Comparison of ENCODE assay signal across 9 mouse cellular contexts in the genomic region with DNA sequence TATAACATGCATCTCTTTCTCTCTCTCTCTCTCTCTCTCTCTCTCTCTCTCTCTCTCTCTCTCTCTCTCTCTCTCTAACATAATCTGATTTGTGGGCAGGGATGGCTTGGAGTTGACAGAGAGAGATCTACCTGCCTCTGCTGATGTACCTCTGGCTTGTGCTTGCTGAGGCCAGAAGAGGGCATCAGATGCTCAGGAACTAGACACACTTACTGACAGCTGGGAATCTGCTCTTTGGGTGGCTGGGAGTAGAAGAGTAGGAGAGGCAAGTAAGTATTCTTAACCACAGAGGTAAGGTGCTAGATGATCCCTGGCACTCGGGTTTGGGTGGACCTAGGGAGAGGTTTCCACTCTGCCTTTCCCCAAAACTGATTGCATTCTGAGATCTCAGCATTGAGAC. TPM values are rescaled to one million over a fixed set of nuclear protein-coding genes. Genes with fewer than 3 reads are reported as not detected.
DNase-seq lines count a peak whose midpoint lies in the region; ATAC-seq and TF ChIP-seq lines count a peak whose summit lies in the region.
"Had no signal": no experiment of that assay in that cellular context is flagged by ENCODE, and none has a peak within 500 bp of the region (broad histone marks: within the 10 kb centered on the region; RNA-seq: fewer than 3 reads in every experiment).

No protein-coding gene starts in this region.

- DNase-seq in gastrocnemius, adult 2 months = peak; percentile 34
- DNase-seq in gastrocnemius, postnatal 14 days = no peak
- peak; percentile 27 to 38 for DNase-seq in lung, adult 18-20 months
- DNase-seq in lung, postnatal 4 days = no peak
- peak; percentile 31 to 41 for DNase-seq in cerebellum, postnatal 36 days
- DNase-seq in thymus, postnatal 25 days = peak; percentile 51
- no peak for DNase-seq in left cerebral cortex, postnatal 4 days

- H3K27ac ChIP-seq in gastrocnemius, adult 2 months = peak overlapping the region; percentile 69
- H3K27ac ChIP-seq: forebrain, embryonic 15.5 days had no signal

- no peak for ATAC-seq in frontal cortex, adult (ENCODE audit: low TSS enrichment)
- ATAC-seq: forebrain, embryonic 15.5 days had no signal

- peak; percentile 69 for TF ChIP-seq CTCF in gastrocnemius, adult 2 months (IDR thresholded peaks at IDR 0.05)

- intact Hi-C loops in gastrocnemius, adult 2 months (cut with DNase I) = loop anchor here (5.0 kb wide), 1 partner anchor 194 kb away; no protein-coding TSS in a partner anchor
- intact Hi-C loops in gastrocnemius, postnatal 14 days (cut with DNase I; ENCODE audit: low total_unique reads) = no loop called here
- intact Hi-C loops in left cerebral cortex, postnatal 4 days (cut with DNase I) = no loop called here

- no peak overlapping the region for H3K4me3 ChIP-seq in gastrocnemius, adult 2 months
- H3K4me3 ChIP-seq: forebrain, embryonic 15.5 days had no signal

RNA-seq across cellular contexts. Expression of a gene that starts 29.5 kb away (rescaled TPM):
- 10 to 100 TPM; 26.0 to 29.0 TPM for total RNA-seq in gastrocnemius, adult 2 months (2021)
- 10 to 100 TPM; 30.5 to 39.7 TPM for total RNA-seq in gastrocnemius, postnatal 14 days (2021)
- total RNA-seq in left cerebral cortex, postnatal 4 days (2021) = 10 to 100 TPM; 46.3 to 46.9 TPM

Comparison
In these comparisons a context has a peak if more than half of its experiments do, and no peak if none do; other contexts are left out.
1. DNase-seq: peak in gastrocnemius, adult 2 months (single experiment), lung, adult 18-20 months (2 of 2), cerebellum, postnatal 36 days (2 of 2) and thymus, postnatal 25 days (single experiment); none in gastrocnemius, postnatal 14 days (single experiment), lung, postnatal 4 days (0 of 2) and left cerebral cortex, postnatal 4 days (single experiment).